Mouse (Mus musculus) adrenal gland, postnatal 36 days (tissue): ENCODE data around the gene Cdh5. TPM values are rescaled to one million over a fixed set of nuclear protein-coding genes. Genes with fewer than 3 reads are reported as not detected.

Experiments used
- DNase-seq, 2 experiments: peaks; one replicate each; pipeline ENCODE4 v3.0.0; 2021; ENCODE audit warnings: mixed read lengths in 1 of 2
- total RNA-seq, 2 experiments: library from RNA; stranded (reverse); gene quantifications; 2 replicates each; pipeline ENCODE4 v1.2.3; 2021

Cdh5 gene
- total RNA-seq, 2 experiments from 2014 or later, result 44.1 to 61.4 TPM

DNA sequence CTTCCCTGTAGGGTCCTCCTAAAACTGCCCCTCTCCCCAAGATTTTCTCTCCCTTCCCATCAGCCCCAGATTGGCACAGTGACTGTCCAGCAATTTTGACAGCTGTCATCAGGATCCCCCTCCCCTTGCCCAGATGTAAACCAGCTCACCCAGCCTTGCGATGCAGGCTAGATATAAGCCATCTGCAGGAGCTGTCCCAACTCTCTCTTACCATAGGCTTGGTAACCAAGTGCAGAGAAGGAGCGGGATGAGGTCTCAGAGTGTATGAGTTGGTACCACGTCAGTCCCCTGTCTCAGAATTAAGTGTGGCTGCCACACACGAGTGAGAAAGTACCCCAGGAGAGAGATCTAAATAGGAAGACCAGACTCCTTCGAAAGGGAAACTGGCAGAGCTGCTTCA lies 87.0 kb downstream of the Cdh5 start:
- DNase-seq, result no peak

DNA sequence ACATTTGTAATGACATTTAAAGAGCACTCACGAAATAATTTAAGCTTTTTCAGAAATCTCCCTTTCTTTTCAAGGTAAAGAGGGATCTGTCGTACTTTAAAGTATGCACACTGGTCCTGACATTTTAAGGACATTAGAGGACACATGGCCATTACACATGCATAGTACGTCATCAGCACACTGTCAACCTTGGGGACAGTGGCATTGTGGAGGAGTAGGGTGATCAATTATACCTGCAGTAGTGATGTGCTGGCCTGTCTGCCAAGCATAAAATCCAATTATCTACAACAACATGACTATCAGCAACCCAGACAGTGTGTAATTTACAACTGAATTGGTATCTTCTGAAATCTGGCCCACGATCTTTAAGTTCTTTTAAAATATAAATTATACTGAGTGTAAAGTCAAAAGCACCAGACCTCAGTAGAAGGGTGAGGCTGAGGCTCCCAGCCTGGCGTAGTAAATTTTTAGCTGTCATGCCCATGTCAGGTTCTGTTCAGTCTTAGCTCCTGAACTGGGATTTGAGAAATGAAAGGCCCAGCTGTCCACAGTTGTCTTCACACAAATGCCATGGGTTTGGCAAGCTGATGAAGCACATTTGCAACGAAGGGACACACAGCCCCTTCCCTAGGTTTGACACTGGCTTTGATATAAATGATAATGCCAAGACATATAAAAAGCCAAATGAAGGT lies 89.5 kb downstream of the Cdh5 start:
- DNase-seq, result peak; percentile 25 to 52

DNA sequence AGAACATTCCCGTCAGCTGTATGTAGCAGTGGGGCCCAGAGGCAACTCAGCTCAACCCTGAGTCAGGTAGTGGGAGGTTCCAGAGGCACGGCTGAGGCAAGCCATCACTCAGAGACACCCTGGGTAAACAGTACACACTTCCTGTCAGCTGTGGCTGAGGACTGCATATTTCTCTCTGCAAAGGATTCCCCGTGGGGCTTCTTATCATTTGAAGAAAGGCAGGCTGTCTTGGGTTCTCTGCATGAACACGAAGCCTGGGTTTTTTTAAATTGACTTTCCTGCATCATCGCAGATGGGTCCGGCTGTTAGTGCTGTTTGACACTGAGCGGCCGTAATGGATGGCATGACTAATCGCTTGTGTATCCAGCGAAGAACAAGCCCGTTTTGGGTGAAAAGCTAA lies 90.1 kb downstream of the Cdh5 start:
- peak; percentile 59 to 64 for DNase-seq

Other genes starting within 250 kb of the Cdh5 start
- gene Bean1, start 68.8 kb downstream of the Cdh5 start, total RNA-seq, result 10 to 100 TPM in 1 of 2 experiments, 1 to 10 TPM in 1; 5.3 to 20.8 TPM
- 10 to 100 TPM; 79.2 to 80.0 TPM for gene Tk2, start 146.9 kb downstream of the Cdh5 start, total RNA-seq
- 100 to 1,000 TPM in 1 of 2 experiments, 10 to 100 TPM in 1; 86.6 to 187 TPM for gene Cklf, start 149.2 kb downstream of the Cdh5 start, total RNA-seq
- gene Cmtm2a, start 191.6 kb downstream of the Cdh5 start, total RNA-seq, result under 1 TPM; 0.89 to 0.92 TPM
- gene Gm45711, start 208.5 kb downstream of the Cdh5 start, total RNA-seq, result not detected
- gene Cmtm1, start 208.5 kb downstream of the Cdh5 start, total RNA-seq, result not detected
- gene Gm11020, start 219.9 kb downstream of the Cdh5 start, total RNA-seq, result not detected
- under 1 TPM in 1 of 2 experiments, not detected in 1; 0.46 TPM for gene Cmtm2b, start 220.6 kb downstream of the Cdh5 start, total RNA-seq
- 100 to 1,000 TPM in 1 of 2 experiments, 10 to 100 TPM in 1; 65.8 to 153 TPM for gene Cmtm3, start 237.8 kb downstream of the Cdh5 start, total RNA-seq